Mouse (Mus musculus) left cerebral cortex, adult 9 months (tissue): ENCODE measurements around the gene Olfr839-ps1.

Experiments used
- DNase-seq, 2 experiments: peaks; one replicate each; pipeline ENCODE4 v3.0.0; 2022; ENCODE audit warnings: low spot score in 2 of 2

Gene Olfr839-ps1

GRCm38 (mm10) chr9:19177212-19177611 is at the start of gene Olfr839-ps1:
Gene Olfr839-ps1, minus strand, starts transcription at chr9:19177312.
- no peak for DNase-seq

DNA sequence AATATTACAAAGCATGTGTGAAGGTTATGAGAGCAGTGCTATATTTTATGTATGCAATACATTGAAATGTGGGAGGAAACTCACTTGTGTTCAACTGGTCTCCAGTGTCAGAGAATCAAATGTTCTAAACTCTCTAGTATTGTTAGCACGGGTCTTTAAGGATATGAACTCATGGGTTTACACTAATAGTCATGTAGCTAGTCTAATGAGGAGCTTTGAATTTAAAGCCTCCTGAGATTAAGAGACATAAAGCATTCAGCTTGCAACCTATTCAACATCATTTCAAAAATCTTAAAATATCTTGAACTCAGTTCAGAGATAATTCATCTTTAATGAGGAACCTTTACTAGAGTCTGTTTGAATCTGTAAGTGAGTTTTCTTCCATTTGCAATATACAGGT is 41.1 kb downstream of the Olfr839-ps1 start, which contains the start of gene Olfr837:
Gene Olfr837, plus strand, starts transcription at position 301 of the 400 bp plus-strand sequence.
- no peak for DNase-seq

DNA sequence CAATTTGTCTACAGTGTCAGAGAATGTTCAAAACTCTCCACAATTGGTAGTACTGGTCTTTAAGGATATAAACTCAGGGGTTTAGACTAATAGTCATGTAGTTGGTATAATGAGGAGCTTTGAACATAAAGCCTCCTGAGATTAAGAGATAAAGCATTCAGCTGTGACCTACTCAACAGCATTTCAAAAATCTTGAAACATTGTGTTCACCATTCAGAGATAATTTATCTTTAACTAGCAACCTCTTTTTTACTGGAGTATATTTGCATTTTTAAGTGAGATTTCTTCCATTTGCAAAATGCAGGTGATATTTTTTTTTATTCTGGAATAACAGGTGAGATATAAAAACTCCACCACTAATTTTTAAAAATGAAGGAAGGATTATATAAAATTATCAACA is 57.0 kb downstream of the Olfr839-ps1 start, which contains the start of gene Olfr836:
Gene Olfr836, plus strand, starts transcription at position 301 of the 400 bp plus-strand sequence.
- DNase-seq, result no peak
